Mouse (Mus musculus): ENCODE measurements around the gene Cttnbp2nl. TPM values are rescaled to one million over a fixed set of nuclear protein-coding genes. Genes with fewer than 3 reads are reported as not detected.

Gene Cttnbp2nl
- polyA plus RNA-seq, 1 experiment from 2014 or later, result 42.3 TPM

GRCm38 (mm10) chr3:104994415-104994841, 58.5 kb downstream of the Cttnbp2nl start:
- no peak overlapping the region for H3K9ac ChIP-seq
- H3K36me3 ChIP-seq (ENCODE audit: insufficient read depth), result no peaks in the 10 kb centered on the region
- no peak overlapping the region for H3K4me2 ChIP-seq
- H3K27me3 ChIP-seq (ENCODE audit: insufficient read depth, low read length), result no peaks in the 10 kb centered on the region
- no peak for TF ChIP-seq CTCF (IDR thresholded peaks at IDR 0.05; ENCODE audit: low read depth)
- ATAC-seq (ENCODE audit: insufficient read depth) (peak; percentile 58), DNase-seq (peak; percentile 59)
- H3K27ac ChIP-seq (ENCODE audit: low read depth), result peak overlapping the region; percentile 73; the same call in 1 of the 2 replicates
- WGBS, result 45% methylated on average over 3 of the region's 3 CpGs
- peaks cover 14% of the 10 kb centered on the region for H3K4me1 ChIP-seq (ENCODE audit: insufficient read depth)
- no peak overlapping the region for H3K4me3 ChIP-seq (ENCODE audit: low read depth, low read length)
- H3K9me3 ChIP-seq (ENCODE audit: low read depth, low read length), result no peaks in the 10 kb centered on the region

GRCm38 (mm10) chr3:104993800-104994199, 59.1 kb downstream of the Cttnbp2nl start:
- no peaks in the 10 kb centered on the region for H3K36me3 ChIP-seq (ENCODE audit: insufficient read depth)
- WGBS, result 28% methylated on average over 4 of the region's 4 CpGs
- no peaks in the 10 kb centered on the region for H3K9me3 ChIP-seq (ENCODE audit: low read depth, low read length)
- no peaks in the 10 kb centered on the region for H3K27me3 ChIP-seq (ENCODE audit: insufficient read depth, low read length)
- no peak overlapping the region for H3K9ac ChIP-seq
- peak overlapping the region; percentile 73; the same call in 1 of the 2 replicates for H3K27ac ChIP-seq (ENCODE audit: low read depth)
- peaks cover 14% of the 10 kb centered on the region for H3K4me1 ChIP-seq (ENCODE audit: insufficient read depth)
- H3K4me2 ChIP-seq, result no peak overlapping the region
- no peak for TF ChIP-seq CTCF (IDR thresholded peaks at IDR 0.05; ENCODE audit: low read depth)
- H3K4me3 ChIP-seq (ENCODE audit: low read depth, low read length), result no peak overlapping the region
- ATAC-seq (ENCODE audit: insufficient read depth) (peak; percentile 68), DNase-seq (peak; percentile 76)

- 9% methylated on average over 23 of the region's 23 CpGs for WGBS
- DNase-seq (peak; percentile 97), ATAC-seq (ENCODE audit: insufficient read depth) (peak; percentile 70)
- peak; percentile 98 for TF ChIP-seq CTCF (IDR thresholded peaks at IDR 0.05; ENCODE audit: low read depth)
- no peaks in the 10 kb centered on the region for H3K27me3 ChIP-seq (ENCODE audit: insufficient read depth, low read length)
- H3K9me3 ChIP-seq (ENCODE audit: low read depth, low read length), result no peaks in the 10 kb centered on the region
- peaks cover 6% of the 10 kb centered on the region; the same call in 1 of the 2 replicates for H3K4me1 ChIP-seq (ENCODE audit: insufficient read depth)
- H3K9ac ChIP-seq, result no peak overlapping the region
- H3K36me3 ChIP-seq (ENCODE audit: insufficient read depth), result no peaks in the 10 kb centered on the region
- H3K27ac ChIP-seq (ENCODE audit: low read depth), result no peak overlapping the region
- peak overlapping the region; percentile 40 for H3K4me2 ChIP-seq
- H3K4me3 ChIP-seq (ENCODE audit: low read depth, low read length), result no peak overlapping the region
These were observed 60.1 kb downstream of the Cttnbp2nl start for GRCm38 (mm10) chr3:104992709-104993388.

- Histone ChIP-seq H3K9me3 (ENCODE audit: low read depth, low read length) (no peaks in the 10 kb centered on the region), H3K4me1 (ENCODE audit: insufficient read depth) (peaks cover 6% of the 10 kb centered on the region; the same call in 1 of the 2 replicates), H3K27ac (ENCODE audit: low read depth) (no peak overlapping the region), H3K4me3 (ENCODE audit: low read depth, low read length) (no peak overlapping the region), H3K4me2 (no peak overlapping the region), H3K36me3 (ENCODE audit: insufficient read depth) (no peaks in the 10 kb centered on the region), H3K9ac (no peak overlapping the region), H3K27me3 (ENCODE audit: insufficient read depth, low read length) (no peaks in the 10 kb centered on the region)
- DNase-seq, result peak; percentile 55
- TF ChIP-seq CTCF (IDR thresholded peaks at IDR 0.05; ENCODE audit: low read depth), result no peak
- WGBS, result 52% methylated on average over 5 of the region's 5 CpGs
- no peak for ATAC-seq (ENCODE audit: insufficient read depth)
These were observed 61.2 kb downstream of the Cttnbp2nl start for GRCm38 (mm10) chr3:104991703-104992102.

- Histone ChIP-seq H3K4me1 (ENCODE audit: insufficient read depth) (no peaks in the 10 kb centered on the region), H3K4me3 (ENCODE audit: low read depth, low read length) (no peak overlapping the region), H3K9me3 (ENCODE audit: low read depth, low read length) (no peaks in the 10 kb centered on the region), H3K4me2 (no peak overlapping the region), H3K27ac (ENCODE audit: low read depth) (no peak overlapping the region), H3K36me3 (ENCODE audit: insufficient read depth) (no peaks in the 10 kb centered on the region), H3K9ac (no peak overlapping the region), H3K27me3 (ENCODE audit: insufficient read depth, low read length) (no peaks in the 10 kb centered on the region)
- no peak for TF ChIP-seq CTCF (IDR thresholded peaks at IDR 0.05; ENCODE audit: low read depth)
- 71% methylated on average over 5 of the region's 5 CpGs for WGBS
- no peak for DNase-seq
- ATAC-seq (ENCODE audit: insufficient read depth), result no peak
These were observed 65.1 kb downstream of the Cttnbp2nl start for GRCm38 (mm10) chr3:104987884-104988283.

GRCm38 (mm10) chr3:104979735-104980134, 73.2 kb downstream of the Cttnbp2nl start:
- no peaks in the 10 kb centered on the region for H3K4me1 ChIP-seq (ENCODE audit: insufficient read depth)
- H3K9me3 ChIP-seq (ENCODE audit: low read depth, low read length), result no peaks in the 10 kb centered on the region
- 64% methylated on average over 5 of the region's 5 CpGs for WGBS
- no peak for DNase-seq
- no peak overlapping the region for H3K4me2 ChIP-seq
- no peaks in the 10 kb centered on the region for H3K27me3 ChIP-seq (ENCODE audit: insufficient read depth, low read length)
- H3K27ac ChIP-seq (ENCODE audit: low read depth), result no peak overlapping the region
- no peak for ATAC-seq (ENCODE audit: insufficient read depth)
- H3K9ac ChIP-seq, result no peak overlapping the region
- H3K4me3 ChIP-seq (ENCODE audit: low read depth, low read length), result no peak overlapping the region
- no peak for TF ChIP-seq CTCF (IDR thresholded peaks at IDR 0.05; ENCODE audit: low read depth)
- no peaks in the 10 kb centered on the region for H3K36me3 ChIP-seq (ENCODE audit: insufficient read depth)

- ATAC-seq (ENCODE audit: insufficient read depth), result peak; percentile 72
- WGBS, result under 1% methylated on average over 49 of the region's 49 CpGs
- TF ChIP-seq CTCF (IDR thresholded peaks at IDR 0.05; ENCODE audit: low read depth), result peak; percentile 72
These were observed 85.2 kb downstream of the Cttnbp2nl start for GRCm38 (mm10) chr3:104967548-104968300.

More at GRCm38 (mm10) chr3:104967548-104968300, 85.2 kb downstream of the Cttnbp2nl start:
- H3K4me2 ChIP-seq, result peak overlapping the region; percentile 74
- H3K9me3 ChIP-seq (ENCODE audit: low read depth, low read length), result no peaks in the 10 kb centered on the region
- peak overlapping the region; percentile 69 for H3K9ac ChIP-seq
- peaks cover 2% of the 10 kb centered on the region; the same call in 1 of the 2 replicates for H3K27me3 ChIP-seq (ENCODE audit: insufficient read depth, low read length)
- DNase-seq, result peak; percentile 95
- peak overlapping the region; percentile 83 for H3K27ac ChIP-seq (ENCODE audit: low read depth)
- no peaks in the 10 kb centered on the region for H3K36me3 ChIP-seq (ENCODE audit: insufficient read depth)
- peak overlapping the region; percentile 54 for H3K4me3 ChIP-seq (ENCODE audit: low read depth, low read length)
- H3K4me1 ChIP-seq (ENCODE audit: insufficient read depth), result peaks cover 17% of the 10 kb centered on the region; the same call in 1 of the 2 replicates

Measured in lung, embryonic 14.5 days (tissue).